Mouse (Mus musculus) cerebellum, adult 2 months (tissue): ENCODE data around the gene Palb2.

ENCODE experiments used
- CTCF ChIP-seq: fragments of 200-500 bp; IDR thresholded peaks from 2 replicates; pipeline ENCODE4 v1.5.1; 2011; ENCODE audit warnings: low read depth, mild to moderate bottlenecking, control low read depth, low read length, moderate library complexity, borderline replicate concordance; ENCODE audit not compliant: insufficient read depth
- POLR2A ChIP-seq: fragments of 200-500 bp; IDR thresholded peaks from 2 replicates; pipeline ENCODE4 v1.6.1; 2011; ENCODE audit warnings: low read length, control low read depth, borderline replicate concordance; ENCODE audit not compliant: insufficient read depth

DNA sequence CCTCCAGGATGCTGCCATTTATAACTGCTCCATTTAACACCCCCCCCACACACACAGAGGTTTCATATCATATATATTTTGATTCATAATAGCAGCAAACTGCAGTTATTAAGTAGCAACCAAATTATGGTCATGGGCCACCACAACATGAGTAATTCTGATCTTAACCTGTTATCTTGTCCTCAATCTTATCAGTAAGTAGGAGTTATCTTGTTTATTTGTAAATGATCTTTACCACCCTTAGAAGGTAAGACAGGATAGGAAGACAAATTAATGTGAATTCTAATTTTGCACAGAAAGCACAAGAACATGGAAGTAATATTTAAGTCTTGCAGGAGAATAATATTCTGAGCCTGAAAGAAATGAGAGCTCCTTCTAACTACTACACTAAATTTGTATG, 951 bp downstream of the Palb2 start:
- TF ChIP-seq CTCF (no peak), POLR2A (no peak)
